Mouse (Mus musculus): ENCODE data around the gene Sucla2. TPM values are rescaled to one million over a fixed set of nuclear protein-coding genes. Genes with fewer than 3 reads are reported as not detected.

Gene Sucla2
- total RNA-seq (2023): 36.1 to 48.2 TPM (median 38.6 TPM) in 4 replicates

DNA sequence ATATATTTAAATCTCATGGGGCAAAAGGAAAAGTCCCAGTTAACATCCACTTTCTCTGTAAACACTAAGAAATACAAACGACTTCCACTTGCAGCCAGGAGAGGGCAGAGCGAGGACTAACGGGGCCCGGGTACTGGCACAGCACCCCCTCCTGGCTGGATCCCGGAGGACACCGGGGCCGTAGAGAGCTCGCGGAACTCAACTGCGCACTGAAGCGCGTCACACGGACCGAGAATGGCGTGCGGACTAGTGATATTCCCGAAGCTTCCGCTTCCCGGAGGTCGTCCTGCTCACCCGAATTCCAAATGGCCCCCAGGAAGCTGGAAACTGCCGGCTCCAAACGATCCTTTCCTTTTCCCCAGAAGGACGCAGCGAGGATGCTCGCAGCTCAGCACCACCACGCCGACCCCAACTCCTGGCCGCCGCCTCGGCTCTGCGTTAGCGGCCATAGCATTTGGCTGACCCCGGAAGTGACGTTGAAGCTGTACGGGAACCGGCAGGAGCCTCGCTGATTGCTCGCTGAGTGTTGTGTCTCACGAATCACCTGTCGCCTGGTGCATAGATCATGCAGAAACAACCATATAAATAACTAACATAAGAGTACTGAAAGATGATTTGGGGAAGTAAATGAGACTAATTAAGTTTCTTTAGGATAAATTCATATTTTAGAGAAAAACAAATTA, at the start of gene Sucla2:
Sucla2 (plus strand) TSS at position 554 of the 683 bp plus-strand sequence.

DNA sequence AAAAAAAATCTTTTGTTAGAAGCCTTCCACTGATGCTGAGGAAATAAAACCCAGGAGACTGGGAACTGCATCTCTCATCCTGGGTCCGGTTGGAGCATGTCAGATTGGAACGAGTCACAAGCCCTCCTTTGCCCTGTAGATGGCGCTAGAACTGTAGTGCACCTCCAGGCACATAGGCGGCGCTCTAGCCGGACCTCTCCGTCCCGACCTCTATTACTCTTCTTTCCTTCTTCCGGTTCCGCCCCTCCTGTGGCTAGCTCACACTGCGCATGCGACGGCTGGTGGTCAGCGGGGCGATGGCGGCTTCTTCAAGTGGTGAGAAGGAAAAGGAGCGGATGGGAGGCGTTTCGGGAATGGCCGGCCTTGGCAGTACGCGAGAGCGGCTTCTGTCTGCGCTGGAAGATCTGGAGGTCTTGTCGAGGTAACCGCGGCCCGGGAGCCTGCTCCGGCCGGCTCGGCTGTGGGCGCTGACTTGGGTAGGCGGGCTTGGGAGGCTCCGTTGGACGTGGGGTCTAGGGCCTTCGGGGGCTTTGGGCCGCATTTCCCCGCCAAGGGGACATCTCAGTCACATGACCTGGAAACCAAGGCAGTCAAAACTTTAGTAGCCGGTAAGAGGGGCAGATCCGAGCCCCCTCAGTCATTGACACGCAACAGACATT, 15.2 kb upstream of the Sucla2 start, which contains the start of gene Med4:
Med4 (plus strand) TSS at position 261 of the 659 bp plus-strand sequence.

DNA sequence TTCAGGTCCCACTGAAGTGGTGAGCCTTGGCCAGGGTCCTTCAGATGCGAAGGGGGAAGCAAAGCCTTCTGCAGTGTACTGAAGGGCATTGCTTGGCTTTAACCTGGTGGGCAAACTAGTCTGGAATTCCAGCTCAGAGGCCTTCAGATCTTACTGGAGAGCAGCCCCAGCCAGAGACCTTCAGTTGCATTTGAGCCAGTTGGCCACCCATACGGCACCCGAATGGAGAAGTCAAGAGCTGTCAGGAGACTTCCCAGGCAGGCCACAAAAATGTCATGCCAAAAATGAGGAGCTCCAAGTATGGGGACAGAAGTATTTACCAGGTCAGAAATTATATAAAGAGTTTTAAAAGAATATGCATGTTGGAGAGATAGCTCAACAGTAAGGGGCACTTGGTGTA, 22.9 kb downstream of the Sucla2 start, which contains the start of gene Nudt15:
Nudt15 (minus strand) TSS at position 192 of the 400 bp plus-strand sequence.

Other genes with a start within 250 kb of the Sucla2 start
- 89.5 to 101 TPM (median 95.7 TPM) in 4 replicates for gene Rb1, start 199.5 kb upstream of the Sucla2 start, total RNA-seq (2023)
- 349 to 367 TPM (median 362 TPM) in 4 replicates for gene Itm2b, start 140.0 kb upstream of the Sucla2 start, total RNA-seq (2023)
- 44.8 to 58.8 TPM (median 50.9 TPM) in 4 replicates for gene Med4, start 15.3 kb upstream of the Sucla2 start, total RNA-seq (2023)
- gene Nudt15, start 22.9 kb downstream of the Sucla2 start, total RNA-seq (2023): 15.7 to 26.2 TPM (median 21.6 TPM) in 4 replicates
- gene Gm21750, start 135.9 kb downstream of the Sucla2 start, total RNA-seq (2023): not detected in 4 replicates